Mouse (Mus musculus): ENCODE measurements around the gene Bicra. TPM values are rescaled to one million over a fixed set of nuclear protein-coding genes. Genes with fewer than 3 reads are reported as not detected.

The Bicra gene
- polyA plus RNA-seq, 1 experiment from 2014 or later: 3.5 TPM

DNA sequence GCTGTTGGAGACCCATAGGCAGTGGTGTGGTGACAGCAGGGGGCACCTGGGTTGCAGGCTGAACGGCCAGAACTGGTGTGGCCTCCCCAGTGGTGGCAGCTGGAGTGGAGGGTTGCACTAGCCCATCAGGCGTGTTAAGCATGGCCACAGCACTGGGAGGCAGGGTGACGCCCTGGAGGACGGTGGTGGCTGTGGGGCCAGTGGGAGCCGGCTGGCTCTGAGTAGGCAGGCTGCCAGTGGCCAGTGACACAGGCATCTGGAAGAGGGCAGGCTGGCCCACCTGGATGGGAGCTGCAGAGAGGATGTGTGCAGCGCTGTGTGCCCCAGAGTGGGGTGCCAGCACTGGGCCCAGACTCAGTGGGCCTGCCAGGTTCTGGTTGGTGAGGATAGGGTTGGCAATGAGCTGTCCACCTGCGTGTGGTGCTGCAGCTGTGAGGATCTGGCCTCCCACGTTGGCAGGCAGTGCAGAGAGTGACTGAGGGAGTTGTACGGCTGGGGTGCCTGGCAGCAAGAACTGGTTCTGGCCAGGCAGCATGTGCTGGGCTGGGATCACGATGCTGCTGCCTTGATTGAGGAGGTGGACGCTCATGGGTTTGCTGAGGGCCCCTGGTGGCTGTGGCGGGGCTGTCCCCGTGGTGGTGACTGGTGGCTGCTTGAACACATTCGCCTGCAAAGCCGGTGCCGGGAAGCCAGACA, 59.9 kb downstream of the Bicra start:
- no peak; the same call in 1 of the 2 replicates for ATAC-seq (replicated peaks; ENCODE audit: insufficient number of reproducible peaks, insufficient read depth, low FRiP score, low read depth)
- no peaks in the 10 kb centered on the region for H3K4me1 ChIP-seq (replicated peaks)
- H3K36me3 ChIP-seq: peaks cover 45% of the 10 kb centered on the region
- WGBS: 88% methylated on average over 16 of the region's 16 CpGs
- H3K4me3 ChIP-seq: no peak overlapping the region
- H3K9ac ChIP-seq: no peak overlapping the region
- H3K27ac ChIP-seq: no peak overlapping the region
- no peaks in the 10 kb centered on the region for H3K27me3 ChIP-seq
- H3K4me2 ChIP-seq: no peak overlapping the region
- H3K9me3 ChIP-seq (replicated peaks): no peaks in the 10 kb centered on the region

DNA sequence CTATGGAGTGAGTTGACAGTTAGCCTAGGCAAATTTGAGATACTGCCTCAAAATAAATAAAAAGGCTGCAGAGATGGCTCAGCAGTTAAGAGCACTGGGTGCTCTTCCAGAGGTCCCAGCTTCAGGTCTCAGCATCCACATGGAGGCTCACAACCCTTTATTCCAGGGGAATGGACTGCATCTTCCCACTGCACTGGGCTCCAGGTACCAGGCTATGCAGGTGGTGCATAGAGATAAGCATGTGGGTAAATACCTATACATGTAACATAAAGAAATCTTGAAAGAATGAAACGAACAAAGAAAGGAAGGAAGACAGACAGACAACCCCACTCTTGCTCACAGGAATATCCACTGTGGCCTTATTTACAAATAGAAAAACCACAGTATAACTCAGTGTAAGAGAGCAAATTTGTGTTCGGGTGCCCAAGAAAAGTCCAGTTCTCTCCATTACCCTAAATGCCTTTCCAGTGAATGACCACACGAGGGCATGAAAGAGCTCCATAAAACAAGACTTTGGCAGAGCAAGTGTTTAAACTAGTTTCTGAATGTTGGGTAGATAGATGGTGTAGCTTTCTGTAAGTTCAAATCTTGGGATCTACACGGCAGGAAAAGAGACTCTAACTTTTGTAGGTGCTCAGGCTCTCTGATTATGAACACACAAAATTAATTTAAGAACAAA, 64.9 kb downstream of the Bicra start:
- Histone ChIP-seq H3K27ac (0 out of 2 replicates have a peak overlapping the region, but pooled peaks have one; percentile 75), H3K4me2 (no peak overlapping the region), H3K4me1 (replicated peaks) (peaks cover 22% of the 10 kb centered on the region), H3K36me3 (peaks cover 34% of the 10 kb centered on the region), H3K27me3 (no peaks in the 10 kb centered on the region), H3K9me3 (replicated peaks) (no peaks in the 10 kb centered on the region), H3K9ac (no peak overlapping the region), H3K4me3 (no peak overlapping the region)
- ATAC-seq (replicated peaks; ENCODE audit: insufficient number of reproducible peaks, insufficient read depth, low FRiP score, low read depth): no peak
- 29% methylated on average over 4 of the region's 4 CpGs for WGBS

DNA sequence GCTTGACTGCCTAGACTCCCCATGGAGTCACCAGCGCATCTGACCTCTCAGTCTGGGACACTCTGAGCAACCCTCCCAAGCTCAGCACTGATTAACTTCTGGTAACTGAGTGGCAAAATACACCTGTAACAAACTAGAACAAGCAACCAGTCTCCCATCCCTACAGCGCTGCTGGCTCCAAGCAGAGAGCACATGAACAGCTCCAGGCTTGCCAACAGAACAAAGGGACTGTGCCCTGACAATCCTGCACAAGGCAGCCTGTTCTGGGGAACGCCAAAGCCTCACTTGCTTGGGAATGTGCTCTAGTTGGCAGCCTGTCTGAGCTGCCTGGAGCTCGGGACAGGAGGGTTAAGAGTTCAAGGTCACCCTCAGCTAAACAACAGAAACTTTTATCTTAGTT, 66.2 kb downstream of the Bicra start:
- H3K9ac ChIP-seq: no peak overlapping the region
- WGBS: 59% methylated on average over 4 of the region's 4 CpGs
- peak overlapping the region; percentile 75 for H3K27ac ChIP-seq

DNA sequence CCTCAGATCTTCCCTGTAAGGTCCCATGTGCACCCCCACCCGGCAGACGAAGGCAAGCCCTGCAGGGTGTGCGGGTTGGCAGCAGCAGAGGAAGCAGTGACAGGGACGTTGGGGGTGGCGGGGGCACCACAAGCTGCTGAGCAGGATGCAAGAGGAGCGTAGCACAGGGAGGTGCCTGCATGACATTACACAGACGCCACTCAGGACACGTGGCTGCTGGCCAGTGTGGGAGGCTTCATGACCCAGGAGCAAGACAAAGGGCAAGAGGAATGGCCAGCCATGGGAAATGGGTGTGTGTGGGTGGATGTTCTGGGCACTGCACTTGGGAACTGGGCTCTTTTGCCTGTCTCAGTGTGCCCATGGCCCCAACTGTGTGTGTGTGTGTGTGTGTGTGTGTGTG, 67.5 kb downstream of the Bicra start:
- peaks cover 32% of the 10 kb centered on the region for H3K36me3 ChIP-seq
- WGBS: 36% methylated on average over 8 of the region's 8 CpGs

More for the DNA sequence above, 66.2 kb downstream of the Bicra start:
- H3K36me3 ChIP-seq: peaks cover 31% of the 10 kb centered on the region
- H3K9me3 ChIP-seq (replicated peaks): no peaks in the 10 kb centered on the region
- peak; percentile 54; the same call in 1 of the 2 replicates for ATAC-seq (replicated peaks; ENCODE audit: insufficient number of reproducible peaks, insufficient read depth, low FRiP score, low read depth)
- no peak overlapping the region for H3K4me2 ChIP-seq
- H3K4me3 ChIP-seq: no peak overlapping the region
- no peaks in the 10 kb centered on the region for H3K27me3 ChIP-seq
- peaks cover 22% of the 10 kb centered on the region for H3K4me1 ChIP-seq (replicated peaks)

DNA sequence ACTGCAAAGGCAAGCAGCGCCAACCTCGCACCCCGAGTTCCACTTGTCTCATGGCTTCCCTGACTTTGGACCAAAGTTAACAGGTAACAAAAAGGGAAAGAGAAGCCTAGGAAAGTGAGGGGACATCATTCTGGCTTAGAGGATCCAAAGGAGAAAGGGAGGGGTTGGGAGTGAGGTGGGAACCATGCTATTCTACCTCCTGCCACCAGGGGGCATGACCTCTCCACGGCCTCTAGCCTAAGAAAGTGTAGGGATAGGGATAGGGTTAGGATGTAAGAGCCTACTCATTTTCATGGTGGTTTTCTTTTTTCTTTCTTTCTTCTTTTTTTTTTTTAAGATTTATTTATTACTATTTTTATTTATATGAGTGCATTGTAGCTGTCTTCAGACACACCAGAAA, 71.8 kb downstream of the Bicra start:
- Histone ChIP-seq H3K9ac (no peak overlapping the region), H3K4me2 (no peak overlapping the region), H3K4me1 (replicated peaks) (peaks cover 11% of the 10 kb centered on the region), H3K27me3 (no peaks in the 10 kb centered on the region), H3K4me3 (no peak overlapping the region), H3K27ac (no peak overlapping the region), H3K36me3 (peaks cover 57% of the 10 kb centered on the region), H3K9me3 (replicated peaks) (no peaks in the 10 kb centered on the region)
- ATAC-seq (replicated peaks; ENCODE audit: insufficient number of reproducible peaks, insufficient read depth, low FRiP score, low read depth): no peak
- 67% methylated on average over 4 of the region's 4 CpGs for WGBS

More for the DNA sequence above, 67.5 kb downstream of the Bicra start:
- Histone ChIP-seq H3K27me3 (no peaks in the 10 kb centered on the region), H3K4me1 (replicated peaks) (peaks cover 22% of the 10 kb centered on the region), H3K9me3 (replicated peaks) (no peaks in the 10 kb centered on the region), H3K4me2 (no peak overlapping the region), H3K27ac (peak overlapping the region; percentile 75), H3K9ac (no peak overlapping the region), H3K4me3 (no peak overlapping the region)
- peak; percentile 60 for ATAC-seq (replicated peaks; ENCODE audit: insufficient number of reproducible peaks, insufficient read depth, low FRiP score, low read depth)

DNA sequence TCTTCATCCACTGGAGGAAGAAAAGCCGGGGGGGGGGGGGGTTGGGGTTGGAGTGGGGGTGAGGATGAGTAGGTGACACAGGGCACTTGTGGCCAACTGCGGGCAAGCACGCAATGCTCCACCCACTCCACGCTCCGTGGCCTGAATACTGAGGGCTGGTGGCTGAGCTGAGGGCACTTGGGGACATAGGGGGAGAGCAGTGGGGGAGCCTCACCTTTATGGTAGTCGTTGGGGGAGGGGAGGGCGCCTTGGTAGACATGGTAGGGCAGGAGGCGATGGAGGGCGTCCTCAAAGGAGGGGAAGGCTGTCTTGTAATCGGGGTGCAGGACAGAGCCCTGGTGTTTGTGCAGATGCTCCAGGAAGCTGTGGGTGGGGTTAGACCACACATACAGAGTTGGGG, 72.3 kb downstream of the Bicra start:
- peaks cover 57% of the 10 kb centered on the region for H3K36me3 ChIP-seq
- no peak overlapping the region for H3K4me3 ChIP-seq
- H3K4me2 ChIP-seq: no peak overlapping the region
- no peaks in the 10 kb centered on the region for H3K9me3 ChIP-seq (replicated peaks)
- H3K4me1 ChIP-seq (replicated peaks): peaks cover 7% of the 10 kb centered on the region
- no peak overlapping the region for H3K9ac ChIP-seq
- no peak for ATAC-seq (replicated peaks; ENCODE audit: insufficient number of reproducible peaks, insufficient read depth, low FRiP score, low read depth)
- H3K27me3 ChIP-seq: no peaks in the 10 kb centered on the region
- WGBS: 92% methylated on average over 10 of the region's 10 CpGs
- no peak overlapping the region for H3K27ac ChIP-seq

DNA sequence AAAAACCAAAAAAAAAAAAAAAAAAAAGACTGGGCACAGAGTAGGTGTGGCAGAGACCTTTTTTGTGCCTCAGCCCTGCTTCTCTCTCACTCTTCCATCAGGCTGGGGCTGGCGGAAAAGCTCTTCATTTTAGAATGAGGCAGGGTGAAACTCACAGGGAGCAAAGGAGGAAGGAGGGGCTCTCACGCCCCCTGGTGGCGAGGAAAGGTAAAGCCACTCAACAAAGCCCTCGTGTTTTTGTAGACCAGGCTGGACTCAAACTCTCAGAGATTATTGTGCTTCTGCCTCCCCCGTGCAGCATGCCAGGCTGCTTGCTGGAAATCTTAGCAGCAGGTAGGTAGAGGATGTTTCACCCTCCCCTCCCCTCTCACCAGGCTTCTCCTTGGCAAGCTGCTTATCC, 73.0 kb downstream of the Bicra start:
- Histone ChIP-seq H3K4me1 (replicated peaks) (no peaks in the 10 kb centered on the region), H3K27me3 (no peaks in the 10 kb centered on the region), H3K9me3 (replicated peaks) (no peaks in the 10 kb centered on the region), H3K36me3 (peaks cover 63% of the 10 kb centered on the region), H3K27ac (no peak overlapping the region), H3K4me2 (no peak overlapping the region), H3K4me3 (no peak overlapping the region), H3K9ac (no peak overlapping the region)
- ATAC-seq (replicated peaks; ENCODE audit: insufficient number of reproducible peaks, insufficient read depth, low FRiP score, low read depth): no peak
- 47% methylated on average over 5 of the region's 5 CpGs for WGBS

DNA sequence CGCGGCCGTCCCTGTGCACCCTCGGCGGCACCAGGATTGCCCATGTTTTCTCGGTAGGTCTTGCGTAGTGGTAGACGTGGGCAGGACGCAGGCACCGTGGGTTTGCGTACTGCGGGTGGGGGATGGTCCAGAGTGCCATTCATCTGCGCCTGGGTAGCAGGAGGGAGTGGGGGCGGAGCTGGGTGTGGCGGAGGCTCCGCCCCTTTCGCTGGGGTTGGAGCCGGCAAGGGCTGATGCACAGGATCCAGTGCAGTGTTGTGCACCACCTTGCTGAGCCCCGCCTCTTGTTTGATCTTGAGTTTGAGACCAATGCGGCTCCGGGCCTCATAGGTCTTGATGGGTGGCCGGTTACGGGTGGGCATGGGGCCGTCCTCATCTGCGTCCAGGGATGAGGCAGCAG, 75.5 kb downstream of the Bicra start:
- no peak overlapping the region for H3K4me3 ChIP-seq
- H3K27ac ChIP-seq: no peak overlapping the region
- H3K36me3 ChIP-seq: peaks cover 47% of the 10 kb centered on the region
- H3K9ac ChIP-seq: no peak overlapping the region
- no peaks in the 10 kb centered on the region for H3K27me3 ChIP-seq
- no peaks in the 10 kb centered on the region for H3K9me3 ChIP-seq (replicated peaks)
- H3K4me2 ChIP-seq: no peak overlapping the region
- no peaks in the 10 kb centered on the region for H3K4me1 ChIP-seq (replicated peaks)
- no peak for ATAC-seq (replicated peaks; ENCODE audit: insufficient number of reproducible peaks, insufficient read depth, low FRiP score, low read depth)
- 77% methylated on average over 25 of the region's 25 CpGs for WGBS

DNA sequence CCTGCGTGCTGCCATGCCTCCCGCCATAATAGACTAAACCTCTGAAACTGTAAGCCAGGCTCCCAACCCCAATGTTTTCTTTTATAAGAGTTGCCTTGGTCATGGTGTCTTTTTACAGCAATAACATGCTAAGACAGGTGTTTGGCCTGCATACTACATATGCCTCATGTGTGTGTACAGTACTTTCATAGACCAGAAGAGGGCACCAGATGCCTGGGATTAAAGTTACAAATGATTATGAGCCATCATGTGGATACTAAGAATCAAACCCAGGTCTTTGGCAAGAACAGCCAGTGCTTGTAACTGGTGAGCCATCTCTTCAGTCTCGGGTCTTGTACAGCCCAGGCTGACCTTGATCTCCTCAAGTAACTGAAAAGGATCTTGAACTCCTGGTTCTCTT, 78.0 kb downstream of the Bicra start:
- no peak for ATAC-seq (replicated peaks; ENCODE audit: insufficient number of reproducible peaks, insufficient read depth, low FRiP score, low read depth)
- H3K4me3 ChIP-seq: no peak overlapping the region
- peaks cover 11% of the 10 kb centered on the region for H3K4me1 ChIP-seq (replicated peaks)
- H3K36me3 ChIP-seq: peaks cover 32% of the 10 kb centered on the region
- H3K9me3 ChIP-seq (replicated peaks): no peaks in the 10 kb centered on the region
- H3K27me3 ChIP-seq: no peaks in the 10 kb centered on the region
- no peak overlapping the region for H3K4me2 ChIP-seq
- no peak overlapping the region for H3K27ac ChIP-seq
- no peak overlapping the region for H3K9ac ChIP-seq
- WGBS: 84% methylated on average over 3 of the region's 3 CpGs

DNA sequence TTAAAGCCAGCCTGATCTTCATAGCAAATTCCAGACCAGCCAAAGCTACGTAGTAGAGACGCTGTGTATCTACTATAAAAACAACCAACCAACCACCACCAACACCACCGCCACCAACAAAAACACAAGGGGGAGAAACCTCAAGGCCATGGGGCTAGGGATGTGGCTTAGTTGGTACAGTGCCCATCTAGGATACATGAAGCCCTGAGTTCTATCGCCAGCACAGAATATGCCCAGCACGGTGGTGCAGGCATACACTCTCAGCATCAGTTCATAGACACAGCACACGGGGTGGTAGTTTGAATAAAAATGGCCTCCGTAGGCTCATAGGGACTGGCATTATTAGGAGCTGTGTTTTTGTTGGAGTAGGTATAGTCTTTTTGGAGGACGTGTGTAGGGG, 79.4 kb downstream of the Bicra start:
- no peak overlapping the region for H3K4me3 ChIP-seq
- WGBS: 78% methylated on average over 8 of the region's 8 CpGs
- no peaks in the 10 kb centered on the region for H3K9me3 ChIP-seq (replicated peaks)
- H3K4me2 ChIP-seq: no peak overlapping the region
- H3K27ac ChIP-seq: no peak overlapping the region
- no peak for ATAC-seq (replicated peaks; ENCODE audit: insufficient number of reproducible peaks, insufficient read depth, low FRiP score, low read depth)
- H3K9ac ChIP-seq: no peak overlapping the region
- H3K27me3 ChIP-seq: no peaks in the 10 kb centered on the region
- peaks cover 25% of the 10 kb centered on the region for H3K36me3 ChIP-seq
- peaks cover 24% of the 10 kb centered on the region for H3K4me1 ChIP-seq (replicated peaks)

DNA sequence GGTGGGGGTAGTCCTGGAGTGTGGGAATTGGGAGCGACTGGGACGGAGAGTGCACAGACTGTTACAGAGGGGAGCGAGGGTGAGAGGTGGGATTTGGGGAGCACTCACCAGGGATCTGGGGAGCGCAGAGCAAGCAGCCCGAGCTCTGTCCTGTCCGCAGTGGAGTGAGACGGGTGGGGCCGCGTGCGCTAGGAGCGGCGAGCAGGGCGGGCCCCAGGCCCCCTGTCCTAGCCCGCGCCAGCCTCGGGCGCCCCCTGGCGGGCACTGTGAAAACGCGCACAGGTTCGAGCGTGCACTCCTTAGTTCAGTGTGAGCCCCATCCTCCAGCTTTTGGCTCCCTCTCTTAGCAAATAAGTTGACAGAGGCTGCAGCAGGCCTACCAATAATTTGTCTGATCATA, 80.4 kb downstream of the Bicra start, which contains the start of gene Ehd2:
TSS of gene Ehd2 (minus strand) at position 256 of the 400 bp plus-strand sequence.
- WGBS: 0% methylated on average over 22 of the region's 22 CpGs
- peak within 1 kb of the TSS; percentile 67 for H3K9ac ChIP-seq
- H3K27me3 ChIP-seq: no peaks in the 10 kb centered on the region
- peak; percentile 83 for ATAC-seq (replicated peaks; ENCODE audit: insufficient number of reproducible peaks, insufficient read depth, low FRiP score, low read depth)
- peak within 1 kb of the TSS; percentile 70 for H3K4me2 ChIP-seq
- peak within 1 kb of the TSS; percentile 63 for H3K4me3 ChIP-seq
- H3K9me3 ChIP-seq (replicated peaks): no peaks in the 10 kb centered on the region
- peaks cover 20% of the 10 kb centered on the region for H3K36me3 ChIP-seq
- H3K4me1 ChIP-seq (replicated peaks): peaks cover 34% of the 10 kb centered on the region
- peak within 1 kb of the TSS; percentile 58 for H3K27ac ChIP-seq

Data from heart, embryonic 15.5 days (tissue).